Mouse (Mus musculus): ENCODE measurements around the gene Celf1.
"Not testable (repeated sequence)": the region's sequence is repeated elsewhere in the genome, so short reads cannot be mapped to it uniquely, and the experiment has no call there.

Gene Celf1

GRCm38 (mm10) chr2:91022266-91022665 is 82.1 kb downstream of the Celf1 start:
- in situ Hi-C loops (cut with MboI, MseI) = not testable (repeated sequence)

- in situ Hi-C loops (cut with MboI, MseI) = no loop called here
These were observed 82.9 kb downstream of the Celf1 start for GRCm38 (mm10) chr2:91023131-91023530.

- in situ Hi-C loops (cut with MboI, MseI) = no loop called here
These were observed 83.8 kb downstream of the Celf1 start for GRCm38 (mm10) chr2:91023956-91024355.

GRCm38 (mm10) chr2:91025081-91025516 is 84.9 kb downstream of the Celf1 start:
- in situ Hi-C loops (cut with MboI, MseI) = no loop called here

- in situ Hi-C loops (cut with MboI, MseI) = no loop called here
These were observed 86.3 kb downstream of the Celf1 start for GRCm38 (mm10) chr2:91026491-91026890.

- in situ Hi-C loops (cut with MboI, MseI) = no loop called here
These were observed 87.4 kb downstream of the Celf1 start for GRCm38 (mm10) chr2:91027391-91028214.

GRCm38 (mm10) chr2:91031216-91031615 is 91.0 kb downstream of the Celf1 start:
- in situ Hi-C loops (cut with MboI, MseI) = loop anchor here in 1 of 2 experiments (10.0 kb wide), 1 partner anchor 74 kb away; no protein-coding TSS in a partner anchor

GRCm38 (mm10) chr2:91033000-91033399 is 92.8 kb downstream of the Celf1 start:
- in situ Hi-C loops (cut with MboI, MseI) = loop anchor here in 1 of 2 experiments (10.0 kb wide), 1 partner anchor 72 kb away; no protein-coding TSS in a partner anchor

GRCm38 (mm10) chr2:91035385-91035784 is 95.2 kb downstream of the Celf1 start, which contains the start of gene Rapsn:
TSS of gene Rapsn (plus strand) at chr2:91035620.
- in situ Hi-C loops (cut with MboI, MseI) = loop anchor here (5.0 to 10.0 kb wide), 2 partner anchors 62 to 69 kb away; no protein-coding TSS in a partner anchor

- in situ Hi-C loops (cut with MboI, MseI) = no loop called here
These were observed 101.6 kb downstream of the Celf1 start for GRCm38 (mm10) chr2:91041786-91042185.

- in situ Hi-C loops (cut with MboI, MseI) = no loop called here
These were observed 102.6 kb downstream of the Celf1 start for GRCm38 (mm10) chr2:91042651-91043398.

- in situ Hi-C loops (cut with MboI, MseI) = no loop called here
These were observed 104.5 kb downstream of the Celf1 start for GRCm38 (mm10) chr2:91044727-91045126.

GRCm38 (mm10) chr2:91045805-91046204 is 105.6 kb downstream of the Celf1 start:
- in situ Hi-C loops (cut with MboI, MseI) = not testable (repeated sequence)

GRCm38 (mm10) chr2:91047359-91047758 is 107.2 kb downstream of the Celf1 start:
- in situ Hi-C loops (cut with MboI, MseI) = no loop called here

- in situ Hi-C loops (cut with MboI, MseI) = no loop called here
These were observed 111.7 kb downstream of the Celf1 start for GRCm38 (mm10) chr2:91051917-91052316.

GRCm38 (mm10) chr2:91052752-91053151 is 112.6 kb downstream of the Celf1 start:
- in situ Hi-C loops (cut with MboI, MseI) = no loop called here

- in situ Hi-C loops (cut with MboI, MseI) = no loop called here
These were observed 113.2 kb downstream of the Celf1 start for GRCm38 (mm10) chr2:91053181-91053933.

GRCm38 (mm10) chr2:91053934-91054382 is 113.8 kb downstream of the Celf1 start, which contains the start of gene Psmc3:
TSS of gene Psmc3 (plus strand) at chr2:91054009.
- in situ Hi-C loops (cut with MboI, MseI) = no loop called here

- in situ Hi-C loops (cut with MboI, MseI) = no loop called here
These were observed 118.3 kb downstream of the Celf1 start for GRCm38 (mm10) chr2:91058435-91058834.

GRCm38 (mm10) chr2:91059376-91059775 is 119.2 kb downstream of the Celf1 start:
- in situ Hi-C loops (cut with MboI, MseI) = no loop called here

All from T-helper 17 cell (primary cell).